Mouse (Mus musculus) midbrain, embryonic 10.5 days (tissue): ENCODE data around the gene Ccnd2. TPM values are rescaled to one million over a fixed set of nuclear protein-coding genes. Genes with fewer than 3 reads are reported as not detected.

Source experiments
- DNase-seq: peaks from one replicate; pipeline ENCODE4 v3.0.0-alpha.2; 2017; ENCODE audit warnings: low spot score
- H3K27ac ChIP-seq: fragments of 300-500 bp; sonication (generic); replicated peaks from 2 replicates; pipeline ENCODE4 v1.5.1; 2016; ENCODE audit warnings: mild to moderate bottlenecking
- H3K27me3 ChIP-seq: fragments of 300-500 bp; sonication (generic); 2 replicates; pipeline ENCODE4 v1.6.1; 2016; ENCODE audit warnings: low read depth, mild to moderate bottlenecking; ENCODE audit not compliant: poor library complexity, severe bottlenecking
- H3K36me3 ChIP-seq: fragments of 300-500 bp; sonication (generic); 2 replicates; pipeline ENCODE4 v1.6.1; 2016; ENCODE audit warnings: mild to moderate bottlenecking, moderate library complexity
- H3K4me1 ChIP-seq: fragments of 300-500 bp; sonication (generic); 2 replicates; pipeline ENCODE4 v1.6.1; 2016
- H3K4me3 ChIP-seq: fragments of 300-500 bp; sonication (generic); 2 replicates; pipeline ENCODE4 v1.5.1; 2016; ENCODE audit warnings: mild to moderate bottlenecking, moderate library complexity
- H3K9me3 ChIP-seq: fragments of 300-500 bp; sonication (generic); replicated peaks from 2 replicates; pipeline ENCODE4 v1.6.1; 2016; ENCODE audit warnings: mild to moderate bottlenecking
- WGBS: fragments of 180-500 bp; shearing (Covaris S2); methylation state at CpG from one replicate; pipeline ENCODE4 v1.1.7; 2016; 5-methylcytosine and 5-hydroxymethylcytosine counted together
- polyA plus RNA-seq: library from polyadenylated mRNA; unstranded; fragments of >200 nt; fragmentation: Nextera tagmentation; extraction: Ambion mirVana; gene quantifications from 2 replicates; pipeline ENCODE4 v1.2.1, GENCODE M21; 2016

The Ccnd2 gene
- polyA plus RNA-seq, 1 experiment from 2014 or later, result 1,714 TPM

- Histone ChIP-seq H3K27ac (peak overlapping the region; percentile 24; the same call in 1 of the 2 replicates), H3K36me3 (peaks cover 82% of the 10 kb centered on the region), H3K4me3 (0 out of 2 replicates have a peak overlapping the region, but pooled peaks have one; percentile 0), H3K9me3 (no peaks in the 10 kb centered on the region), H3K27me3 (peaks cover 4% of the 10 kb centered on the region; the same call in 1 of the 2 replicates), H3K4me1 (peaks cover 76% of the 10 kb centered on the region)
- DNase-seq, result no peak
- whole genome bisulfite sequencing, result 82% methylated on average over 20 of the region's 20 CpGs
These were observed 6.4 kb downstream of the Ccnd2 start for GRCm38 (mm10) chr6:127145464-127146190.

DNA sequence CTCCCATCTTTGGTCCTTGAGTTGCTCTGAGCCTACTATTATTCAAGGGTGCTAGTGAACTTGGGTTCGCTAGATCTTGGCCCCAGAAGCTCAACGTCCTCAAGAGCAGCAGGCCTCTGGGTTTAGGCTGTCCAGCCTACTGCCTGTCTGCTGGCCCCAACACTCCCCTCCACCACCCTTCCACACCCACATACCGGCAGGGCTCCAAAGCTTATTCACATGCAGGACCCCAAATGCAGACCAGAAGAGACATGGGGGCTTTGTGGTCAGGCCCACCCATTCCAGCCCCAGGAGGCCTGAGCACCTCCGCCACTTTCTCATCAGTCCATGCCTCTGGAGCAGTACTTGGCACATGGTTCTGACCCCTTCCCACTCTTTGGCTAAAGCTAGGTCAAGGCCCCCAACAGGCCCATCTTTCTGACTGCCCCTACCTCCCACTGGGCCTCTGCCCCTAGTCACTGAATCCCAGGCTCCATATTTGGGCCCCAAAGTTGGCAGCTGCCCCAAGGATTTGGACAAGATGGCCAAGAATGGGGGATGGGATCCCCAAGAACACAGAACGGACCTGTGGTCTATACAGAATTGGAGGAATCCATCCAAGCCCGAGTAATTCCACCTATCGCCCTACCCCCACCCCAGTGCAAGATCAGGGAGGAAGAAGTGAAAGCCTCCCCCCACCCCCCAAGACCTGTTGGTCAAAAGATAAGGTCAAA, 8.3 kb downstream of the Ccnd2 start:
- 85% methylated on average over 7 of the region's 7 CpGs for WGBS
- Histone ChIP-seq H3K4me3 (peak overlapping the region; percentile 17; the same call in 1 of the 2 replicates), H3K36me3 (peaks cover 97% of the 10 kb centered on the region), H3K27ac (peak overlapping the region; percentile 61), H3K9me3 (no peaks in the 10 kb centered on the region), H3K4me1 (peaks cover 71% of the 10 kb centered on the region), H3K27me3 (peaks cover 4% of the 10 kb centered on the region; the same call in 1 of the 2 replicates)
- DNase-seq, result no peak

DNA sequence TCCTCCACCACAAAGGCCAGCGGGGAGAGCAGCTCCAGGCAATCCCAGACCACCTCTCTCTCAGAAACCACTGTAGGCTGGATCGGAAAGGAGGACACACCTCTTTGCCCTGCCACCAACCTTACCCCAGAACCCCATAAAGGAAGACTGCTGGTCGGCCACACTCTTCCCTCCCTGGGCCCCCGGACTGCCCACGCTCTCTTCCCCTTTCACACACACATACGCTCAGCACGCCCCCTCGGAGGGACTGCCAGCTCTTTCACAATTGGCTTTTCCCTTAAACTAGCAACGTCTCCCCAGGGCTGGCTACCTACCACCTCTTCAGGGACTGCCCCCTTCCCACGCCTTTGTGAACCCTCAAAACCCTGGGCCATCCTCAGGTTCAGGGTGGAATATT, 8.9 kb downstream of the Ccnd2 start:
- Histone ChIP-seq H3K27me3 (no peaks in the 10 kb centered on the region), H3K9me3 (no peaks in the 10 kb centered on the region), H3K36me3 (peaks cover 97% of the 10 kb centered on the region), H3K27ac (peak overlapping the region; percentile 61), H3K4me3 (peak overlapping the region; percentile 17; the same call in 1 of the 2 replicates), H3K4me1 (peaks cover 65% of the 10 kb centered on the region)
- 84% methylated on average over 10 of the region's 10 CpGs for WGBS
- no peak for DNase-seq

DNA sequence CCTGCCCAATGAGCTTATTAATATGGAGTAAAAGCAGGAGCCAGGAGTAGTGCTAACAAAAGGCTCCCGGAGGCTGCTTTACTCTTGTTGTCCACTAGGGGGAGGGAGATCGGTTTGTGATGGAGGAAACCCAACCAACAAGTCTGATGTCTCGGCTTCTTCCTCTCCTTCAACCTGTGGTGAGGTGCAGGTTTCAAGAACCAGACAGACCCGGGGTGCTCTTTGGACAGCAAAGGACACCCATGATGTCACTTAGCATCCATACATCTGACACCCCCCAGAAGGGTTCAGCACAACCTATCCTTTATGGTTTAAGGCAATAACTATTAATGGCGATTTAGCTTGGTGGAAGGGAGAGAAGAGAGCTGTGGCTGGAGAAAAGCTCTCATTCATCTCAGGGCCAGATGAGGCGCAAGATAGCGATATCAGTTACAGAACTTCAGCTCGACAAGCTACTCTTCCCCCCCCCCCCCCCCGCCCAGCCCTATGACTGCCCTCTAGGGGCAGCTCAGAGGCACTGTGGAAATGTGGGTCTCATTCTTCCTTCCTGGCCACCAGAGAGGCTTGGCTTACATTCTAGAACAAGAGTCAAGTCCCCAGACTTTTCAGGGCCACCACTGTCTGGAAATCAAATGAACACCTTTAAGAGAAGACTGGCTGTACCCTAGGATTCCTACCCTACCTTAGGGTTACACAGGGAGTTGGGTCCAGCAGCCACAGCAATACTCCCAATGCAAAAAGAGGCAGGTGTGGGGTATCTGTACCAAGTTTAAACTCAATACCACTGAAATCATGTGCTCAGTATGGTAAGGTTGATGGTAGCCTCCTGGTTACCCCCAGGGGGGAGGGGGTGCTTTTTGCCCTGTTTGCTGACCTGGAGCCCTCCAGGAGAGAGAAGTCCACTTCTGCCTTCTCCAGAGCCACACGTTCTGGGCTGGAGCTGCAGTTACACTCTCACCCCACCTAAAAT, 9.6 kb downstream of the Ccnd2 start:
- 20% methylated on average over 10 of the region's 10 CpGs for WGBS
- Histone ChIP-seq H3K27me3 (no peaks in the 10 kb centered on the region), H3K4me1 (peaks cover 59% of the 10 kb centered on the region), H3K4me3 (peak overlapping the region; percentile 17; the same call in 1 of the 2 replicates), H3K36me3 (peaks cover 100% of the 10 kb centered on the region), H3K9me3 (no peaks in the 10 kb centered on the region), H3K27ac (peak overlapping the region; percentile 61)
- DNase-seq, result peak; percentile 65

GRCm38 (mm10) chr6:127138962-127139361, 13.0 kb downstream of the Ccnd2 start:
- Histone ChIP-seq H3K4me3 (no peak overlapping the region), H3K36me3 (peaks cover 100% of the 10 kb centered on the region), H3K9me3 (no peaks in the 10 kb centered on the region), H3K27me3 (no peaks in the 10 kb centered on the region), H3K4me1 (peaks cover 47% of the 10 kb centered on the region), H3K27ac (no peak overlapping the region)
- DNase-seq, result no peak
- WGBS, result 95% methylated on average over 11 of the region's 11 CpGs

DNA sequence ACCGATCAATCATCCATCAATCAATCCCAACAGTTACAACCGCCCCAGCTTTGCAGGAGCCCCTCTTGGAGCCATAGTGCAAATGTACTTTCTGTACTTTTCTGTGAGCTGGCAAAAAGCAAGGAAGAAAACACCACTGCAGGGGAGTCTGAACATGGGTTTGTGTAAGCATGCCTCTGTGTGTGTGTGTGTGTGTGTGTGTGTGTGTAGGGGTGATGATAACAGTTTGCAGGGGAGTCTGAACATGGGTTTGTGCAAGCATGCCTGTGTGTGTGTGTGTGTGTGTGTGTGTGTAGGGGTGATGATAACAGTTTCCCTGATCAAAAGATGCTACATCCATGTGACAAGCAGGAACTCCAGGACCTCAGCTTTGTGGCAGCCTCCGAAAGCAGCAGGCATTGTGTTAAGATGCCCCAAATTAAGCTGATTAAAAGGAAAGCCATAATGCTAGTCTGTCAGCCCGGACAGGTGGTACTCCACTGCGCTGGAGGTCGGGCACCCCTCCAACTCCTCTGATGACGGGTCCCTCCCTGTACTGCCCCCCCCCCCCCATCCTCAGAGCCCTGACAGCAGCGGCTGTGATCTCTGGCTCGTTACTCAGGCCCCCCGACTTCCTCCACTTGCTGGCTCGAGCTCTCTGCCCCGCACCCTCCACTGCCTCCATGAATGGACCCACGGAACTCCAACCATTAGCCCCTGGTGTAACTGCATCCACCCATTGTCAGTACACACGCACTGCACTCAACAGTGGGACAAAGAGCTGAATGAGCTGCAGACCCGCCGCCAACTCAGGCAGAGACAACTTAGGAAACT, 18.4 kb downstream of the Ccnd2 start:
- Histone ChIP-seq H3K9me3 (no peaks in the 10 kb centered on the region), H3K36me3 (peaks cover 100% of the 10 kb centered on the region), H3K27me3 (no peaks in the 10 kb centered on the region), H3K4me3 (no peak overlapping the region), H3K4me1 (peaks cover 48% of the 10 kb centered on the region), H3K27ac (peak overlapping the region; percentile 63)
- no peak for DNase-seq
- 59% methylated on average over 16 of the region's 16 CpGs for WGBS

GRCm38 (mm10) chr6:127132719-127133118, 19.3 kb downstream of the Ccnd2 start:
- no peak for DNase-seq
- Histone ChIP-seq H3K27ac (no peak overlapping the region), H3K9me3 (no peaks in the 10 kb centered on the region), H3K4me3 (no peak overlapping the region), H3K36me3 (peaks cover 100% of the 10 kb centered on the region), H3K4me1 (peaks cover 48% of the 10 kb centered on the region), H3K27me3 (no peaks in the 10 kb centered on the region)
- WGBS, result 84% methylated on average over 3 of the region's 3 CpGs

DNA sequence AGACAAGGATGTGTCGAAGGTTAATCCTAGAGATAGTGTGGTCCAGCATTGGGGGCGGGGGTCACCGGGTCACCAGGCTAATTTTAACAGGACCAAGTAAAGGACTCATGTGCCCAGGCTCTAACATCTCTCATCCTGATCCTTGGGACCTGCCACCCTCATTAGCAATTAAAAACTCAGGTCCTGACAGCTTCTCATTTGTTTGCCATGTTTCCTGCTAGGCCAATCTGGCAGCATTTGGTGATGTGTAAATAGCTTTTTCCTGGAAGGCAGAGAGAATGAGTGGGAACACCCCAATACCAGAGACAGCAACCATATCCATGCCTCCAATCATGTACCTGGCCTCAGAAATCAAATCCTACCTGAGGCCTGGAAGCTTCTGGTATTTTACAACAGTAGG, 20.0 kb downstream of the Ccnd2 start:
- Histone ChIP-seq H3K36me3 (peaks cover 100% of the 10 kb centered on the region), H3K4me1 (peaks cover 44% of the 10 kb centered on the region), H3K4me3 (no peak overlapping the region), H3K27me3 (no peaks in the 10 kb centered on the region), H3K27ac (no peak overlapping the region), H3K9me3 (no peaks in the 10 kb centered on the region)
- DNase-seq, result no peak
- 76% methylated on average over 3 of the region's 3 CpGs for WGBS

GRCm38 (mm10) chr6:127130377-127130776, 21.6 kb downstream of the Ccnd2 start:
- Histone ChIP-seq H3K4me1 (peaks cover 38% of the 10 kb centered on the region), H3K4me3 (no peak overlapping the region), H3K27ac (no peak overlapping the region), H3K9me3 (no peaks in the 10 kb centered on the region), H3K27me3 (no peaks in the 10 kb centered on the region), H3K36me3 (peaks cover 97% of the 10 kb centered on the region)
- WGBS, result 67% methylated on average over 13 of the region's 13 CpGs
- DNase-seq, result no peak

DNA sequence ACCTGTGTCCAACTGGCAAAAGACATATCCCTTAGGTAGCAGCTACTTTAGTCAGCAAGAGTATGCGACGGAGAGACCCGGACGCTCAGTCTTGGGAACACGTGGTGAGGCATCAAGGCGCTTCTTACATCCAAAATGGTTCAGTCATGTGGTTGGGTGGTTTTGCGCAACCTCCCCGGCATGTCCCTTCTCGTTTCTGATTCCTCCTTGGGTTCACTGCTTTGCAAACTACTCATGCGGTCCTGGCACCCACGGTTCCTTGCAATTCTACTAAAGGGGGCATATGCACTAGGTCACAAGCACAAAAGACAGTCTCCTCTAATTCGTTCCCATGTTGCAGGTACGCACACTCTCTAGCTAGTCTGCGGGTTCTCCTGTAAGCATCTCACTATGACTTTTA, 22.3 kb downstream of the Ccnd2 start:
- no peak overlapping the region for H3K27ac ChIP-seq
- no peak overlapping the region for H3K4me3 ChIP-seq
- H3K27me3 ChIP-seq, result no peaks in the 10 kb centered on the region
- 93% methylated on average over 14 of the region's 14 CpGs for WGBS
- no peaks in the 10 kb centered on the region for H3K9me3 ChIP-seq
- H3K36me3 ChIP-seq, result peaks cover 93% of the 10 kb centered on the region
- peaks cover 32% of the 10 kb centered on the region for H3K4me1 ChIP-seq
- no peak for DNase-seq

DNA sequence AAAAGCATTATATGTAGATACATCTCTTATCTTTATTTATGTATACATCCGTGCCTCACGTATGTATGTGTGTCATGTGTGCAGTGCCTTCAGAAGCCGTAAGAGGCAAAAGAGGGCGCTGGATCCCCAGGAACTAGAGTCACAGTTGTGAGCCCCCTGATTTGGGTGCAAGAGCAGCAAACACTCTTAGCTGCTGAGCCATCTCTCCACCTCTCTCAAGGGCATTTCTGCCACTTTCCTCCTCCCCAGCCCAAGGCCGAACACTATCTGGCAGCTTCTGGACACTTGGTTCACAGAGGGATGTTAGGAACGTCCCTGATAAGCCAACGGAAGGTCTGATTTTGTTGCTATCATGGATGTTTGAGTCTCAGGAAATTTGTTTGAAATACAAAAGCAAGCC, 28.5 kb downstream of the Ccnd2 start:
- H3K27me3 ChIP-seq, result no peaks in the 10 kb centered on the region; the same call in 1 of the 2 replicates
- DNase-seq, result no peak
- H3K27ac ChIP-seq, result no peak overlapping the region
- no peaks in the 10 kb centered on the region for H3K4me1 ChIP-seq
- H3K36me3 ChIP-seq, result peaks cover 33% of the 10 kb centered on the region
- H3K9me3 ChIP-seq, result no peaks in the 10 kb centered on the region
- H3K4me3 ChIP-seq, result no peak overlapping the region
- WGBS, result 91% methylated on average over 7 of the region's 7 CpGs
